Mouse (Mus musculus): Measurements from ENCODE around the gene Galntl6.

- TF ChIP-seq POLR2A (IDR thresholded peaks at IDR 0.05; ENCODE audit: insufficient read length, low read depth) (no peak), E2F4 (IDR thresholded peaks at IDR 0.05; ENCODE audit: insufficient read depth) (no peak)
Measured at GRCm38 (mm10) chr8:58331151-58331550, 581.3 kb downstream of the Galntl6 start.

All from myocyte (in vitro differentiated cells).